Mouse (Mus musculus): ENCODE measurements around the gene Tmprss11c. TPM values are rescaled to one million over a fixed set of nuclear protein-coding genes. Genes with fewer than 3 reads are reported as not detected.

Gene Tmprss11c
- polyA plus RNA-seq, 1 experiment = not detected

GRCm38 (mm10) chr5:86190770-86191169, 98.3 kb downstream of the Tmprss11c start:
- no peak overlapping the region for H3K4me3 ChIP-seq (ENCODE audit: insufficient read depth, low read length)
- no peaks in the 10 kb centered on the region for H3K4me1 ChIP-seq (ENCODE audit: control insufficient read depth, insufficient read depth, low read length)
- TF ChIP-seq CTCF (IDR thresholded peaks at IDR 0.05; ENCODE audit: borderline replicate concordance, insufficient read depth, low read length) (peak; percentile 38; the same call in 1 of the 2 replicates), POLR2A (IDR thresholded peaks at IDR 0.05; ENCODE audit: low read depth, low read length) (no peak)
- no peak overlapping the region for H3K27ac ChIP-seq (ENCODE audit: insufficient read depth, low read length)

- Histone ChIP-seq H3K4me3 (ENCODE audit: insufficient read depth, low read length) (no peak overlapping the region), H3K4me1 (ENCODE audit: control insufficient read depth, insufficient read depth, low read length) (no peaks in the 10 kb centered on the region), H3K27ac (ENCODE audit: insufficient read depth, low read length) (no peak overlapping the region)
- TF ChIP-seq CTCF (IDR thresholded peaks at IDR 0.05; ENCODE audit: borderline replicate concordance, insufficient read depth, low read length) (no peak), POLR2A (IDR thresholded peaks at IDR 0.05; ENCODE audit: low read depth, low read length) (no peak)
These were observed 98.8 kb downstream of the Tmprss11c start for GRCm38 (mm10) chr5:86190290-86190689.

- Histone ChIP-seq H3K4me3 (ENCODE audit: insufficient read depth, low read length) (no peak overlapping the region), H3K27ac (ENCODE audit: insufficient read depth, low read length) (no peak overlapping the region), H3K4me1 (ENCODE audit: control insufficient read depth, insufficient read depth, low read length) (no peaks in the 10 kb centered on the region)
- TF ChIP-seq POLR2A (IDR thresholded peaks at IDR 0.05; ENCODE audit: low read depth, low read length) (no peak), CTCF (IDR thresholded peaks at IDR 0.05; ENCODE audit: borderline replicate concordance, insufficient read depth, low read length) (no peak)
These were observed 101.7 kb downstream of the Tmprss11c start for GRCm38 (mm10) chr5:86187441-86187840.

Other genes with a start within 250 kb of the Tmprss11c start
- 32.0 and 32.3 TPM in 2 replicates for gene Cenpc1, start 223.7 kb downstream of the Tmprss11c start, polyA plus RNA-seq (2011; ENCODE audit: insufficient read length, low read depth, missing spikeins)
- 1.3 TPM in 1 of 2 replicates, not detected in the other for gene Stap1, start 217.6 kb downstream of the Tmprss11c start, polyA plus RNA-seq (2011; ENCODE audit: insufficient read length, low read depth, missing spikeins)
- 68.7 and 86.8 TPM in 2 replicates for gene Uba6, start 116.5 kb downstream of the Tmprss11c start, polyA plus RNA-seq (2011; ENCODE audit: insufficient read length, low read depth, missing spikeins)
- not detected in 2 replicates for gene Gnrhr, start 91.4 kb downstream of the Tmprss11c start, polyA plus RNA-seq (2011; ENCODE audit: insufficient read length, low read depth, missing spikeins)
- not detected in 2 replicates for gene Tmprss11d, start 84.1 kb upstream of the Tmprss11c start, polyA plus RNA-seq (2011; ENCODE audit: insufficient read length, low read depth, missing spikeins)
- gene Tmprss11a, start 179.7 kb upstream of the Tmprss11c start, polyA plus RNA-seq (2011; ENCODE audit: insufficient read length, low read depth, missing spikeins) = not detected in 2 replicates
- not detected in 2 replicates for gene Tmprss11g, start 229.3 kb upstream of the Tmprss11c start, polyA plus RNA-seq (2011; ENCODE audit: insufficient read length, low read depth, missing spikeins)